Mouse (Mus musculus) forebrain, embryonic 16.5 days (tissue): ENCODE results near the gene Vwf. TPM values are rescaled to one million over a fixed set of nuclear protein-coding genes. Genes with fewer than 3 reads are reported as not detected.

Source experiments
- ATAC-seq: fragments of 200-750 bp; cut with Nextera tagmentation; 2 replicates; pipeline ENCODE4 v1.8.0; 2017; ENCODE audit warnings: mild to moderate bottlenecking, moderate library complexity
- H3K27ac ChIP-seq: fragments of 300-500 bp; sonication (generic); 2 replicates; pipeline ENCODE4 v1.5.1; 2014; ENCODE audit warnings: low read length, control low read depth
- H3K27me3 ChIP-seq: fragments of 300-500 bp; sonication (generic); replicated peaks from 2 replicates; pipeline ENCODE4 v1.6.1; 2014; ENCODE audit warnings: low read length; ENCODE audit not compliant: control insufficient read depth, insufficient read depth
- H3K36me3 ChIP-seq: fragments of 300-500 bp; sonication (generic); 2 replicates; pipeline ENCODE4 v1.6.1; 2014; ENCODE audit not compliant: control insufficient read depth, insufficient read depth
- H3K4me1 ChIP-seq: fragments of 300-500 bp; sonication (generic); replicated peaks from 2 replicates; pipeline ENCODE4 v1.6.1; 2014; ENCODE audit warnings: low read length; ENCODE audit not compliant: control insufficient read depth, insufficient read depth
- H3K4me2 ChIP-seq: fragments of 300-500 bp; sonication (generic); 2 replicates; pipeline ENCODE4 v1.6.1; 2014; ENCODE audit warnings: mild to moderate bottlenecking, low read length, control low read depth
- H3K4me3 ChIP-seq: fragments of 300-500 bp; sonication (generic); replicated peaks from 2 replicates; pipeline ENCODE4 v1.5.1; 2014; ENCODE audit warnings: mild to moderate bottlenecking, low read length, control low read depth
- H3K9ac ChIP-seq: fragments of 300-500 bp; sonication (generic); replicated peaks from 2 replicates; pipeline ENCODE4 v1.6.1; 2014; ENCODE audit warnings: low read depth, low read length, control low read depth
- H3K9me3 ChIP-seq: fragments of 300-500 bp; sonication (generic); 2 replicates; pipeline ENCODE4 v1.6.1; 2016; ENCODE audit warnings: low read length; ENCODE audit not compliant: control insufficient read depth
- WGBS: fragments of 180-500 bp; shearing (Covaris S2); extraction: QIAGEN DNeasy Blood & Tissue Kit; methylation state at CpG from one replicate; pipeline ENCODE4 v1.1.7; 2014; 5-methylcytosine and 5-hydroxymethylcytosine counted together
- polyA plus RNA-seq: library from polyadenylated mRNA; unstranded; fragments of >200 nt; fragmentation: Nextera tagmentation; extraction: Ambion mirVana; gene quantifications from 2 replicates; pipeline ENCODE4 v1.2.1, GENCODE M21; 2015

Vwf gene
- polyA plus RNA-seq, 1 experiment from 2014 or later, result 6.3 TPM

GRCm38 (mm10) chr6:125561521-125561920 is 14.9 kb downstream of the Vwf start:
- no peak for ATAC-seq
- Histone ChIP-seq H3K36me3 (no peaks in the 10 kb centered on the region), H3K9ac (no peak overlapping the region), H3K4me1 (no peaks in the 10 kb centered on the region), H3K27ac (no peak overlapping the region), H3K9me3 (no peaks in the 10 kb centered on the region), H3K4me2 (no peak overlapping the region), H3K4me3 (no peak overlapping the region), H3K27me3 (no peaks in the 10 kb centered on the region)
- 95% methylated on average over 2 of the region's 2 CpGs for WGBS

DNA sequence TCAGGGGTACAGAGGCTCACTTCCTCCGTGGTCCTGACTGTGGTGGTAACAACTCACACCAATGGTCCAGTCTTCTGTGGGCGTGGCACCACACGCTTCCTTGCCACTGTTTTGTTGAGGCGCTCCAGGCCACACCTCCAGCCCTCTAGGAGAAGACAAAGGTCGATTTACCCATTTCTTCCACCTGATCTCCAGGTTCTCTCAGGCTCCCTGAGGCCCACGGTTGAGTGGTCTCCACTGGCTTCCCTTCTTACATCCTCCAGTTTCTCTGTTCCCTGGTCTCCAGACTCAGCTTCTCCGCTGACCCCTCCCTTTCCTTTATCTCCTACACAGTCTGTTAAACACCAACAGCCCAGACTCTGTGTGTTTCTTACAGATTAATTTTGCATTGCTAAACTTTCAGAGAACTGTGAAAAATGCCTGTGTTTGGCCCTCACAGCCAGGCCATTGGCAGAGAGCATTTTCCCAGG is 18.3 kb downstream of the Vwf start:
- Histone ChIP-seq H3K9ac (no peak overlapping the region), H3K27ac (no peak overlapping the region), H3K4me2 (no peak overlapping the region), H3K9me3 (no peaks in the 10 kb centered on the region), H3K36me3 (no peaks in the 10 kb centered on the region), H3K4me1 (no peaks in the 10 kb centered on the region), H3K27me3 (no peaks in the 10 kb centered on the region), H3K4me3 (no peak overlapping the region)
- ATAC-seq, result no peak
- WGBS, result 71% methylated on average over 7 of the region's 7 CpGs

GRCm38 (mm10) chr6:125565326-125565725 is 18.8 kb downstream of the Vwf start:
- no peak for ATAC-seq
- WGBS, result 91% methylated on average over 6 of the region's 6 CpGs

GRCm38 (mm10) chr6:125566656-125567055 is 20.1 kb downstream of the Vwf start:
- Histone ChIP-seq H3K4me2 (no peak overlapping the region), H3K4me3 (no peak overlapping the region), H3K9ac (no peak overlapping the region), H3K27ac (no peak overlapping the region), H3K36me3 (no peaks in the 10 kb centered on the region), H3K4me1 (no peaks in the 10 kb centered on the region), H3K27me3 (no peaks in the 10 kb centered on the region), H3K9me3 (no peaks in the 10 kb centered on the region)
- WGBS, result 95% methylated on average over 3 of the region's 3 CpGs
- no peak for ATAC-seq

More at GRCm38 (mm10) chr6:125565326-125565725, 18.8 kb downstream of the Vwf start:
- Histone ChIP-seq H3K4me1 (no peaks in the 10 kb centered on the region), H3K4me2 (no peak overlapping the region), H3K9ac (no peak overlapping the region), H3K36me3 (no peaks in the 10 kb centered on the region), H3K27ac (no peak overlapping the region), H3K9me3 (no peaks in the 10 kb centered on the region), H3K27me3 (no peaks in the 10 kb centered on the region), H3K4me3 (no peak overlapping the region)

GRCm38 (mm10) chr6:125568381-125568780 is 21.8 kb downstream of the Vwf start:
- Histone ChIP-seq H3K4me1 (peaks cover 11% of the 10 kb centered on the region), H3K4me2 (no peak overlapping the region), H3K27ac (no peak overlapping the region), H3K4me3 (no peak overlapping the region), H3K27me3 (no peaks in the 10 kb centered on the region), H3K9me3 (no peaks in the 10 kb centered on the region), H3K36me3 (no peaks in the 10 kb centered on the region), H3K9ac (no peak overlapping the region)
- no peak for ATAC-seq
- WGBS, result 89% methylated on average over 2 of the region's 2 CpGs

DNA sequence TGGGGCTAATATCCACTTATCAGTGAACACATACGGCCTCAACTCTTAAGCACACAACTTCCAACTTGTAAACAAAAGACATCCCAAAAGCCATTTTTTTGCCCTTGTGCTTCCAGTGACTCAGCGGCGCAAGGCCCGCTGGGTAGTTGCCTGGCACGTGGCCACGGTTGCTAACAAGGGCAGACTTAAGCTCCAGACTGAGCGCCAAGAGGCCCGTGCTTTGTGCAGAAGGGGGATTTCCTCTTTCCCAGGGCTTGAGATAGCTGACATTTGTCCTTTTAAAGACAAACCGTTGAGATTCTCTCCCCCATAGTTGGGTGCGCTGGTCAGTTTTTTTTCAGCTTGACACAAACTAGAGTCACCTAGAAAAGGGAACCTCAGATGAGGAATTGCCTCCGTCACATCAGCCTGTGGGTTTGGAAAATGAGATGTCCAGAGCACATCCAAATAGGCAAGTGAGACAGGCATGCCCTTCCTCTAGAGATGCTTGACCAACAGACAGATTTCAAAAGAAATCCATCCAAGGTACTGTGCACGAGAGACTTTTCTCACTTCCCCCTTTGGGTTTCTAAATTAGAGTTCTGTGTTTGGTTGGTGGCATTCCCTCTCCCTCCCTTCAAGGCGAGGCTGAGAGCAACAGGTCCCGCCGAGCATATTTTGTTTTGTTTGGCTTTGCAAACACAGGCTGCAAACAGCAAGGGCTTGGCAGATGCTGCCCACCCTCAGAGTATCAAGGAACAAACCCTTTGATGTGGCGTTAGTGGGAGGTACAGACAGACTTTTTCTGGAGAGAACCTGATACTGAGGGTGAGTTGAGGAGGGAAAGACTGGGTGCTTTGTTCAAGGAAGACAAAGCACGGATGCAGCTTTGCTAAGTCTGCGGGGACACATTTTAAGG is 26.0 kb downstream of the Vwf start:
- 22% methylated on average over 18 of the region's 18 CpGs for WGBS
- ATAC-seq, result peak; percentile 57
- H3K9me3 ChIP-seq, result no peaks in the 10 kb centered on the region
- no peaks in the 10 kb centered on the region for H3K36me3 ChIP-seq
- H3K4me2 ChIP-seq, result peak overlapping the region; percentile 53
- H3K9ac ChIP-seq, result 0 out of 2 replicates have a peak overlapping the region, but pooled peaks have one; percentile 35
- H3K27me3 ChIP-seq, result no peaks in the 10 kb centered on the region
- no peak overlapping the region for H3K27ac ChIP-seq
- peaks cover 11% of the 10 kb centered on the region for H3K4me1 ChIP-seq
- H3K4me3 ChIP-seq, result peak overlapping the region; percentile 32

DNA sequence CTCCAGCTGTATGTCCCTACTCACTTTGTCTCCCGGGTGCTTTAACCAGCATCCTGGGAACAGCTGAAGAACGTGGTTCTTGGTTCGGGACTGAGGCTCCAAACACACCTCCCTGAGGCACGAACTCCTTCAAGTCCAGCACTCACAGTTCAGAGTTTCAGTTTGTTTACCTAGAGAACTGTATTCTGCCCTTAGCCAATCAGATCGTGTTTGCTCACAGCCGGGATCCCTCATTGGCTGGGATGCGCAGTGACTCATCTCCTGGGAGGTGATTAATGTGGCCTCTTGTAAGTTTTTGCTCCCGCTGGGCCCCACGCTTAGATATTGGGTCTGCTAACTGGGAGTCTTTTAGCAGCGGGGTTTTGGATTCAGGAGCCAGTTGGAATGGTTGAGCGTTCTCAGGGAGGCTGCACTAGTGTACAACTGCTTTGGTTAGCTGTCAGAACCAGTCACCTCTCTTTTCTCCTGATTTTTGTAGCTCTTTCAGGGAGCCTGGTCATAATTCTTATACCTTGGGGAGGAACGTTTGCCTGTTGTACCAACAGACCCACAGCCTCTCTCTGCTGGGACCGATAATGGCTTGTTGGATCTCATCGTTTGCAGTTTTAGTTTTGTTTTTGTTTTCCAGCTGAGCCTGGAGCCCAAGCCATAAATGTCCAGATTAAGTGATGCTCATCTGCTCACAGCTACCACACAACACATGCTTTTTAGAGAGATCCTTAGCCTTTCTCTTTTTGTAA is 26.8 kb downstream of the Vwf start:
- no peaks in the 10 kb centered on the region for H3K27me3 ChIP-seq
- WGBS, result 5% methylated on average over 14 of the region's 14 CpGs
- H3K4me3 ChIP-seq, result peak overlapping the region; percentile 32
- peak; percentile 96 for ATAC-seq
- H3K9ac ChIP-seq, result 0 out of 2 replicates have a peak overlapping the region, but pooled peaks have one; percentile 35
- H3K27ac ChIP-seq, result no peak overlapping the region
- H3K9me3 ChIP-seq, result no peaks in the 10 kb centered on the region
- H3K4me2 ChIP-seq, result peak overlapping the region; percentile 53
- no peaks in the 10 kb centered on the region for H3K36me3 ChIP-seq
- peaks cover 15% of the 10 kb centered on the region for H3K4me1 ChIP-seq

GRCm38 (mm10) chr6:125575080-125575479 is 28.5 kb downstream of the Vwf start:
- no peak overlapping the region for H3K9ac ChIP-seq
- ATAC-seq, result no peak
- WGBS, result 99% methylated on average over 6 of the region's 6 CpGs

DNA sequence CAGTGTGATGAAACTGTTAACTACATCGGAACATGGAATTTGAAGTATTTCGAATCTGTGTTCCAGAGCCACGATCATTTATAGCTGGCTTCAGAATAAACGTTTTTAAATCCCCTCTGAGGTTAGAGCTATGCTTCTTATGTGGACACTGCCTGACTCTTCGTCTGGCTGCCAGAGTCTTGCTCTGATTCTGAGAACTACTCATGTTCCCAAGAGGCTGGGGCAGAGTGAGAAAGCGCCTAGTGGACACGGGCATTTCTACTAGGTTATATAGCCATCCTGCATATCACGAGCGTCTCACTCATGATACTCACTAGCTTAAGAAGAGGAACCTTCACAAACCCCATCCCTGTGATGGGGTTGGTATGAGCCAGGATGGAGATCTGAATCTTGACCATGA is 30.7 kb downstream of the Vwf start:
- no peaks in the 10 kb centered on the region for H3K36me3 ChIP-seq
- H3K4me3 ChIP-seq, result no peak overlapping the region
- no peaks in the 10 kb centered on the region for H3K9me3 ChIP-seq
- H3K27ac ChIP-seq, result no peak overlapping the region
- H3K27me3 ChIP-seq, result no peaks in the 10 kb centered on the region
- ATAC-seq, result no peak
- H3K4me2 ChIP-seq, result no peak overlapping the region
- peaks cover 19% of the 10 kb centered on the region for H3K4me1 ChIP-seq
- WGBS, result 87% methylated on average over 9 of the region's 9 CpGs
- H3K9ac ChIP-seq, result no peak overlapping the region

More at GRCm38 (mm10) chr6:125575080-125575479, 28.5 kb downstream of the Vwf start:
- no peak overlapping the region for H3K4me2 ChIP-seq
- no peaks in the 10 kb centered on the region for H3K27me3 ChIP-seq
- no peaks in the 10 kb centered on the region for H3K9me3 ChIP-seq
- no peak overlapping the region for H3K27ac ChIP-seq
- H3K4me3 ChIP-seq, result no peak overlapping the region
- no peaks in the 10 kb centered on the region for H3K36me3 ChIP-seq
- peaks cover 20% of the 10 kb centered on the region for H3K4me1 ChIP-seq
